Mouse (Mus musculus) ES-Bruce4 (cell line): ENCODE measurements around the gene Knstrn.

Experiments
- CTCF ChIP-seq: IDR thresholded peaks from one replicate; pipeline ENCODE4 v1.8.1; 2011; ENCODE audit warnings: low read depth, low read length
- EP300 ChIP-seq: IDR thresholded peaks from 2 replicates; pipeline ENCODE4 v1.6.1; 2011; ENCODE audit warnings: low read depth, low read length; ENCODE audit not compliant: insufficient read depth
- POLR2A ChIP-seq: IDR thresholded peaks from one replicate; pipeline ENCODE4 v1.8.1; 2011; ENCODE audit warnings: low read length; ENCODE audit not compliant: insufficient read depth

DNA sequence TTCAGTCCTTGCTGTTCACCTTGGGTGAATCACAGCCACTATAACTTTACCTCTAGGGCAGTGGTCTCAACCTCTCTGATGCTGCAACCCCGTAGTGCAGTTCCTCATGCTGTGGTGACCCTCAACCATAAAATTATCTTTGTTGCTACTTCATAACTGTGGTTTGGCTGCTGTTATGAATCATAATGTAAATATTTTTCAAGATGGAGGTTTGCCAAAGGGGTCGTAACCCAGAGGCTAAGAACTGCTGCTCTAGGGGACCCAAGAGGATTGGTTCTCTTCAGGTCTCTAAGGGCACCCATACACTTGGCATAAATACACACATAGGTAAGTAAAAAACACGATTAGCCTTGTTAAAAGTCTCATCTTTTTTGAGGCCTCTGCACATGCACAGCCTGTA, 56.8 kb downstream of the Knstrn start:
- TF ChIP-seq CTCF (no peak), EP300 (no peak), POLR2A (no peak)
